Mouse (Mus musculus): ENCODE measurements around the gene Fam19a2.

- no peak for TF ChIP-seq CTCF (IDR thresholded peaks at IDR 0.05; ENCODE audit: extremely low read depth, insufficient read length, insufficient replicate concordance, low read depth, low read length)
- TF ChIP-seq POLR2A (IDR thresholded peaks at IDR 0.05; ENCODE audit: low read depth, low read length) = no peak
Measured at GRCm38 (mm10) chr10:123460466-123460865, 196.7 kb downstream of the Fam19a2 start.

Measured in small intestine, adult 2 months (tissue).